In the genomic region with DNA sequence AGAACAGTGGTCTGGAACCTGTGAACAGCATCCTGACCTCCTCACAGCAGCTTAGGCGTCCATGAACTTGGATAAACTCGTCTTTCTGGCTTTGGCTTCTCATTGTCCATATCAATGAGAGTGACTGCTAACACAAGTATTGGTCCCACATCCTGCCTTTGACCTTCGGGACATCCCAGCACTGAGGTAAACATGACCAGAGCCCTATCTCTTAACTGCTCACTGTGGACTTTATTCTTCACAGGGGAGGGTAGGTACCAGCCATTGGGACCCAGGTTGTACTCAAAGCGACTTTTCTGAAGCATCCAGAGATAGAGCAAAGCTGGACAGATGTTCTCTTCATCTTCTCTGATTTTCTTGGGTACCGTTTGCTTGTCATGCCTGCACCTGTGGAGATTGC, we compare ENCODE assay signal across 26 mouse cellular contexts. TPM values are rescaled to one million over a fixed set of nuclear protein-coding genes. Genes with fewer than 3 reads are reported as not detected.
DNase-seq lines count a peak whose midpoint lies in the region; ATAC-seq and TF ChIP-seq lines count a peak whose summit lies in the region.
"Had no signal": no experiment of that assay in that cellular context is flagged by ENCODE, and none has a peak within 500 bp of the region (broad histone marks: within the 10 kb centered on the region; RNA-seq: fewer than 3 reads in every experiment).

No protein-coding gene starts in this region.

- no peaks in the 10 kb centered on the region for H3K79me2 ChIP-seq in liver, adult 2 months (ENCODE audit: control insufficient read depth, insufficient read depth, low read length)

- peaks cover 5% of the 10 kb centered on the region; the same call in 1 of the 2 replicates for H3K36me3 ChIP-seq in liver, adult 2 months (ENCODE audit: control insufficient read depth, insufficient read depth, low read length)
- peaks cover 9% of the 10 kb centered on the region; the same call in 1 of the 2 replicates for H3K36me3 ChIP-seq in liver, embryonic 11.5 days (ENCODE audit: control insufficient read depth, insufficient read depth, low read length)
- peaks cover 14% of the 10 kb centered on the region for H3K36me3 ChIP-seq in midbrain, embryonic 11.5 days (ENCODE audit: control insufficient read depth, insufficient read depth, low read length)
- peaks cover 25% of the 10 kb centered on the region for H3K36me3 ChIP-seq in midbrain, embryonic 14.5 days (ENCODE audit: control insufficient read depth, insufficient read depth, low read length)
- no peaks in the 10 kb centered on the region for H3K36me3 ChIP-seq in liver, embryonic 16.5 days (ENCODE audit: control insufficient read depth, insufficient read depth)
- peaks cover 37% of the 10 kb centered on the region for H3K36me3 ChIP-seq in limb, embryonic 10.5 days

- H3K4me2 ChIP-seq in liver, embryonic 11.5 days, result no peak overlapping the region
- no peak overlapping the region for H3K4me2 ChIP-seq in midbrain, embryonic 11.5 days
- H3K4me2 ChIP-seq in midbrain, embryonic 14.5 days (ENCODE audit: low read length), result no peak overlapping the region
- H3K4me2 ChIP-seq in liver, embryonic 16.5 days (ENCODE audit: low read depth, low read length), result no peak overlapping the region
- H3K4me2 ChIP-seq: embryonic facial prominence, embryonic 13.5 days; embryonic facial prominence, embryonic 15.5 days; forebrain, embryonic 12.5 days had no signal

- H3K4me1 ChIP-seq in liver, adult 2 months (ENCODE audit: control insufficient read depth, insufficient read depth, low read length), result no peaks in the 10 kb centered on the region
- no peaks in the 10 kb centered on the region; the same call in 1 of the 2 replicates for H3K4me1 ChIP-seq in liver, embryonic 11.5 days (replicated peaks; ENCODE audit: control insufficient read depth, insufficient read depth, low read length)
- H3K4me1 ChIP-seq in midbrain, embryonic 11.5 days (ENCODE audit: control insufficient read depth, insufficient read depth, low read length), result 0 out of 2 replicates have a peak, but pooled peaks cover 2% of the 10 kb centered on the region
- no peaks in the 10 kb centered on the region for H3K4me1 ChIP-seq in midbrain, embryonic 14.5 days (ENCODE audit: control insufficient read depth, insufficient read depth, low read length)
- H3K4me1 ChIP-seq in liver, embryonic 16.5 days (ENCODE audit: control insufficient read depth, low read depth, low read length), result no peaks in the 10 kb centered on the region; the same call in none of the 2 replicates
- peaks cover 9% of the 10 kb centered on the region; the same call in 1 of the 2 replicates for H3K4me1 ChIP-seq in limb, embryonic 10.5 days

- no peak for TF ChIP-seq POLR2A in liver, adult 2 months (IDR thresholded peaks at IDR 0.05; ENCODE audit: extremely low read depth, insufficient read depth, low read length)

- no peak for TF ChIP-seq CTCF in liver, adult 2 months (IDR thresholded peaks at IDR 0.05; ENCODE audit: low read depth, low read length)

- WGBS in liver, adult 2 months, result 25% methylated on average over 5 of the region's 5 CpGs
- 59% methylated on average over 5 of the region's 5 CpGs for WGBS in liver, embryonic 11.5 days
- WGBS in midbrain, embryonic 11.5 days, result 82% methylated on average over 5 of the region's 5 CpGs
- WGBS in midbrain, embryonic 14.5 days, result 92% methylated on average over 5 of the region's 5 CpGs
- 46% methylated on average over 5 of the region's 5 CpGs for WGBS in liver, embryonic 16.5 days (ENCODE audit: insufficient replicate concordance)
- WGBS in limb, embryonic 10.5 days, result 83% methylated on average over 5 of the region's 5 CpGs

- no peaks in the 10 kb centered on the region for H3K27me3 ChIP-seq in liver, adult 2 months (ENCODE audit: control insufficient read depth, insufficient read depth, low read length)
- no peaks in the 10 kb centered on the region for H3K27me3 ChIP-seq in liver, embryonic 11.5 days (replicated peaks; ENCODE audit: control insufficient read depth, insufficient read depth, low read length)
- no peaks in the 10 kb centered on the region for H3K27me3 ChIP-seq in midbrain, embryonic 11.5 days (ENCODE audit: control insufficient read depth, insufficient read depth, low read length)
- no peaks in the 10 kb centered on the region for H3K27me3 ChIP-seq in midbrain, embryonic 14.5 days (ENCODE audit: control insufficient read depth, insufficient read depth, low read length)
- H3K27me3 ChIP-seq in liver, embryonic 16.5 days (ENCODE audit: control insufficient read depth, insufficient read depth, low read depth, low read length), result no peaks in the 10 kb centered on the region; the same call in 1 of the 2 replicates
- H3K27me3 ChIP-seq in limb, embryonic 10.5 days (ENCODE audit: low read depth, poor library complexity, severe bottlenecking), result peaks cover 21% of the 10 kb centered on the region
- H3K27me3 ChIP-seq: embryonic facial prominence, embryonic 15.5 days; Patski had no signal

- no peak overlapping the region for H3K27ac ChIP-seq in liver, adult 2 months (replicated peaks; ENCODE audit: insufficient read depth, low read depth, low read length)
- no peak overlapping the region for H3K27ac ChIP-seq in liver, embryonic 11.5 days (ENCODE audit: low read depth, low read length)
- 0 out of 2 replicates have a peak overlapping the region, but pooled peaks have one; percentile 2 for H3K27ac ChIP-seq in midbrain, embryonic 11.5 days (ENCODE audit: low read depth, low read length)
- no peak overlapping the region for H3K27ac ChIP-seq in midbrain, embryonic 14.5 days (replicated peaks; ENCODE audit: low read depth, low read length)
- no peak overlapping the region for H3K27ac ChIP-seq in liver, embryonic 16.5 days (ENCODE audit: low read length)
- H3K27ac ChIP-seq in limb, embryonic 10.5 days, result no peak overlapping the region
- H3K27ac ChIP-seq: embryonic facial prominence, embryonic 13.5 days; embryonic facial prominence, embryonic 15.5 days; forebrain, embryonic 10.5 days; forebrain, embryonic 12.5 days had no signal

- no peak overlapping the region for H3K4me3 ChIP-seq in liver, adult 2 months (ENCODE audit: insufficient read depth, low read depth, low read length)
- no peak overlapping the region for H3K4me3 ChIP-seq in liver, embryonic 11.5 days (ENCODE audit: low read depth, low read length)
- H3K4me3 ChIP-seq in midbrain, embryonic 11.5 days (ENCODE audit: low read depth, low read length), result no peak overlapping the region
- no peak overlapping the region for H3K4me3 ChIP-seq in midbrain, embryonic 14.5 days (replicated peaks; ENCODE audit: low read depth, low read length)
- no peak overlapping the region for H3K4me3 ChIP-seq in liver, embryonic 16.5 days (ENCODE audit: low read depth, low read length)
- no peak overlapping the region for H3K4me3 ChIP-seq in limb, embryonic 10.5 days
- H3K4me3 ChIP-seq: embryonic facial prominence, embryonic 13.5 days; embryonic facial prominence, embryonic 15.5 days; erythroblast, embryonic 14.5 days; forebrain, embryonic 10.5 days; forebrain, embryonic 12.5 days had no signal

- DNase-seq in liver, adult 2 months (ENCODE audit: extremely low read depth, low read depth, low spot score), result peak; percentile 34
- no peak for DNase-seq in liver, embryonic 11.5 days (ENCODE audit: low spot score)
- no peak for DNase-seq in midbrain, embryonic 11.5 days (ENCODE audit: low spot score, missing footprints)
- DNase-seq in midbrain, embryonic 14.5 days, result no peak
- no peak for DNase-seq in limb, embryonic 10.5 days (ENCODE audit: low spot score)
- DNase-seq in gastrocnemius, adult 8-10 months (ENCODE audit: low spot score in 2 of 2), result no peak
- DNase-seq: adrenal gland, adult 8-10 months; adrenal gland, postnatal 14 days; adrenal gland, postnatal 36 days; B cell, adult 2 months; cerebellum, adult 11-12 months; cerebellum, adult 2 months; cerebellum, adult 9-10 months; cerebellum, postnatal 10 days; cerebellum, postnatal 25 days had no signal

- no peak overlapping the region for H3K9ac ChIP-seq in liver, adult 2 months (ENCODE audit: low read depth, low read length)
- H3K9ac ChIP-seq in liver, embryonic 11.5 days (ENCODE audit: low read depth, low read length), result no peak overlapping the region
- H3K9ac ChIP-seq in midbrain, embryonic 11.5 days (ENCODE audit: low read length), result no peak overlapping the region
- H3K9ac ChIP-seq in midbrain, embryonic 14.5 days (replicated peaks; ENCODE audit: low read length), result no peak overlapping the region
- H3K9ac ChIP-seq in liver, embryonic 16.5 days (ENCODE audit: low read depth, low read length), result no peak overlapping the region
- H3K9ac ChIP-seq: embryonic facial prominence, embryonic 13.5 days; embryonic facial prominence, embryonic 15.5 days; forebrain, embryonic 12.5 days had no signal

- H3K9me3 ChIP-seq in liver, embryonic 11.5 days (ENCODE audit: control insufficient read depth, low read length), result no peaks in the 10 kb centered on the region
- H3K9me3 ChIP-seq in midbrain, embryonic 11.5 days (ENCODE audit: control insufficient read depth, low read length), result no peaks in the 10 kb centered on the region
- H3K9me3 ChIP-seq in midbrain, embryonic 14.5 days (ENCODE audit: control insufficient read depth, low read length), result no peaks in the 10 kb centered on the region
- H3K9me3 ChIP-seq in liver, embryonic 16.5 days (replicated peaks; ENCODE audit: control insufficient read depth, low read length), result no peaks in the 10 kb centered on the region
- H3K9me3 ChIP-seq in limb, embryonic 10.5 days (replicated peaks), result no peaks in the 10 kb centered on the region
- H3K9me3 ChIP-seq: embryonic facial prominence, embryonic 13.5 days; embryonic facial prominence, embryonic 15.5 days; forebrain, embryonic 10.5 days; forebrain, embryonic 12.5 days; G1E had no signal

- no peak for ATAC-seq in liver, embryonic 11.5 days (replicated peaks; ENCODE audit: low FRiP score)
- no peak for ATAC-seq in midbrain, embryonic 11.5 days (ENCODE audit: low FRiP score)
- no peak for ATAC-seq in midbrain, embryonic 14.5 days (ENCODE audit: low FRiP score, low TSS enrichment)
- ATAC-seq in liver, embryonic 16.5 days (ENCODE audit: low read depth), result peak; percentile 66
- ATAC-seq: activated CD4-positive, CD25-positive, alpha-beta regulatory T cell, adult 4 months; CD4-positive, CD25-positive, alpha-beta regulatory T cell, adult 4 months; forebrain, embryonic 14.5 days; Patski had no signal

RNA-seq across cellular contexts. Expression of a gene that starts 20.3 kb away (rescaled TPM):
- 3.0 and 3.2 TPM in 2 replicates for total RNA-seq in liver, adult 2 months (2014; rRNA removed)
- 3.9 and 5.0 TPM in 2 replicates for polyA plus RNA-seq in liver, adult 2 months (2012; rRNA removed)
- polyA plus RNA-seq in liver, embryonic 11.5 days (2014; fragmentation: Nextera tagmentation; extraction: Ambion mirVana), result 4.3 TPM in 2 replicates
- polyA plus RNA-seq in midbrain, embryonic 11.5 days (2014; fragmentation: Nextera tagmentation; extraction: Ambion mirVana), result 10.3 and 11.1 TPM in 2 replicates
- 17.2 and 17.6 TPM in 2 replicates for polyA plus RNA-seq in midbrain, embryonic 14.5 days (2014; fragmentation: Nextera tagmentation; extraction: Ambion mirVana)
- polyA plus RNA-seq in liver, embryonic 16.5 days (2015; fragmentation: Nextera tagmentation; extraction: Ambion mirVana), result 1.2 and 1.3 TPM in 2 replicates
- polyA plus RNA-seq in limb, embryonic 10.5 days (2016; fragmentation: Nextera tagmentation; extraction: Ambion mirVana), result 13.7 and 14.3 TPM in 2 replicates
- total RNA-seq in gastrocnemius, adult 8-10 months (2022), result 1 to 10 TPM; 3.6 to 5.9 (median 4.9) TPM
- polyA plus RNA-seq: erythroblast, embryonic 14.5 days had no signal

RNA-seq across cellular contexts. Expression of a gene that starts 20.4 kb away (rescaled TPM):
- 0.81 and 1.2 TPM in 2 replicates for total RNA-seq in liver, adult 2 months (2014; rRNA removed)
- 0.26 and 0.50 TPM in 2 replicates for polyA plus RNA-seq in liver, adult 2 months (2012; rRNA removed)
- polyA plus RNA-seq in liver, embryonic 11.5 days (2014; fragmentation: Nextera tagmentation; extraction: Ambion mirVana), result 1.3 and 1.7 TPM in 2 replicates
- polyA plus RNA-seq in midbrain, embryonic 11.5 days (2014; fragmentation: Nextera tagmentation; extraction: Ambion mirVana), result 4.3 and 5.8 TPM in 2 replicates
- polyA plus RNA-seq in midbrain, embryonic 14.5 days (2014; fragmentation: Nextera tagmentation; extraction: Ambion mirVana), result 14.8 and 16.4 TPM in 2 replicates
- polyA plus RNA-seq in liver, embryonic 16.5 days (2015; fragmentation: Nextera tagmentation; extraction: Ambion mirVana), result 0.19 TPM in 2 replicates
- 4.9 and 5.5 TPM in 2 replicates for polyA plus RNA-seq in limb, embryonic 10.5 days (2016; fragmentation: Nextera tagmentation; extraction: Ambion mirVana)
- total RNA-seq in gastrocnemius, adult 8-10 months (2022), result 1 to 10 TPM in 2 of 4 experiments, under 1 TPM in 2; 0.65 to 1.6 (median 1.0) TPM
- polyA plus RNA-seq: CD4-positive, CD25-positive, alpha-beta regulatory T cell, adult 4 months; erythroblast, embryonic 14.5 days had no signal
